Mouse (Mus musculus): ENCODE results near the gene Mtap. TPM values are rescaled to one million over a fixed set of nuclear protein-coding genes. Genes with fewer than 3 reads are reported as not detected.

The Mtap gene
- polyA plus RNA-seq, 1 experiment from 2014 or later, result 58.5 TPM

DNA sequence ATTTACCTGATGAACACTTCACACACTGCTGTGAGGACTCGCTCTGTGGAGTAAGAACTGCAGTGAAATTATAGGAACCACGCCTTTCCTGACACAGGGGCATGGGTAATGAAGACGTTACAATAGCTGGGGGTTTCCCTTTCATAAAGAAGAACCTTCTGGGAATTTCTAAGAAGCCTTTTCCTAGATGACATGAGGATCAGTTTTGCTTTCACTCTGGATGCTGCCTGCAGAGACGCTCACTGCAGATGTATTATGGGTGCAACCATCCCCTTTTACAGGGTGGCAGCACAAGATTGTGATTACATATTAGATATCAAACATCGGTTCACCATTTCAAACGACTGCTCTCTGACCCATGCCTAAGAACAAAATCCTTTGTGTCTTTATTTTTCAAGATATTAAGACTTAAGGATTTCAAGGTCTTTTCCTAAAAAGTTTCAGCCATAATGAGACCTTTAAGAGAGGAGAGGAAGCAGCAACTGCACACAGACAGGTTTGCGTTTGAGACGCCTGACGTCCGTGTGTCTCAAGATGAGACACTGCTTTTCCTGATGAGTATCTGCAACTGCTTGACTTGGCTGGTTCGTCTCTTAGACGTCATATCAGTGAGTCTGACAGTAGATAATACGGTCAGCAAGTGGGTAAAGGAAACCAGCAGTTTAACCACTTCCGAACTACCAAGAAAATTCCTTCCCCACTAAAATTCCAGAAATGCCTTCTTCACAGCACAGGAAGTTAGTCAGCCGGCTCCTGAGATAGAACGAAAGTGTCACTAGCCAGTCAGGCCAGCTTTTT is 13.3 kb upstream of the Mtap start:
- Histone ChIP-seq H3K4me2 (ENCODE audit: low read length) (peak overlapping the region; percentile 49), H3K9me3 (ENCODE audit: control insufficient read depth, low read length) (no peaks in the 10 kb centered on the region), H3K4me3 (ENCODE audit: control insufficient read depth in 1 of 2, insufficient read depth in 1 of 2, low read depth in 1 of 2, low read length in 2 of 2) (no peak overlapping the region; a peak in 1 of 4 replicates), H3K27me3 (ENCODE audit: control insufficient read depth, insufficient read depth, low read length) (no peaks in the 10 kb centered on the region), H3K9ac (ENCODE audit: low read length) (peak overlapping the region; percentile 14; the same call in 1 of the 2 replicates), H3K36me3 (ENCODE audit: control insufficient read depth, insufficient read depth, low read length) (no peaks in the 10 kb centered on the region), H3K27ac (replicated peaks in 1 of 2; ENCODE audit: control insufficient read depth in 1 of 2, insufficient read depth in 1 of 2, low read depth in 2 of 2, low read length in 2 of 2) (peak overlapping the region in 1 of 2 experiments; percentile 8; a peak in 1 of 4 replicates), H3K4me1 (ENCODE audit: control insufficient read depth in 2 of 2, insufficient read depth in 2 of 2, low read length in 2 of 2) (peaks cover 0 to 11% of the 10 kb centered on the region in 2 experiments; a peak in 1 of 4 replicates)
- ATAC-seq (ENCODE audit: insufficient number of reproducible peaks, insufficient read depth, low FRiP score, low read depth), result no peak
- WGBS, result 24% methylated on average over 16 of the region's 16 CpGs

DNA sequence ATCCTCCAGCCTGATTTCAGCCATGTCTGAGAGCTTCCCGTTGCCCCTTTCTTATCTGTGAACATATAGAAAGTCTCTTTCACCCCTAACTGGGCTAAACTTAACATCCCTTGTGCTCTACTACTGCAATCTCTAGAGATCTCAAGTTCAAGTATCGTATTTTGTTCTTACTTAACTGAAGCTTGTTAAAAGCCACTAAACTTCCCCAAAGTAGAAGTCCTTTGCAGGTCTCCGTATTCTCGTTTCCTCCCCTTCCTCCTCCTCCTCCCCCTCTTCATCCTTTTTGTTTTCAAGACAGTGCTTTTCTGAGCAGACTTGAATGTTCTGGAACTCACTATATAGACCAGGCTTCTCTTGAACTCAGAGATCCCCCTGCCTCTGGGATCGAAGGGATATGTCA is 9.2 kb upstream of the Mtap start:
- Histone ChIP-seq H3K36me3 (ENCODE audit: control insufficient read depth, insufficient read depth, low read length) (no peaks in the 10 kb centered on the region), H3K9me3 (ENCODE audit: control insufficient read depth, low read length) (no peaks in the 10 kb centered on the region), H3K4me1 (ENCODE audit: control insufficient read depth in 2 of 2, insufficient read depth in 2 of 2, low read length in 2 of 2) (peaks cover 0 to 11% of the 10 kb centered on the region in 2 experiments; a peak in 1 of 4 replicates), H3K27me3 (ENCODE audit: control insufficient read depth, insufficient read depth, low read length) (no peaks in the 10 kb centered on the region), H3K9ac (ENCODE audit: low read length) (no peak overlapping the region), H3K4me3 (ENCODE audit: control insufficient read depth in 1 of 2, insufficient read depth in 1 of 2, low read depth in 1 of 2, low read length in 2 of 2) (no peak overlapping the region), H3K4me2 (ENCODE audit: low read length) (peak overlapping the region; percentile 40), H3K27ac (replicated peaks in 1 of 2; ENCODE audit: control insufficient read depth in 1 of 2, insufficient read depth in 1 of 2, low read depth in 2 of 2, low read length in 2 of 2) (0 out of 4 replicates have a peak overlapping the region, but pooled peaks of 1 of the 2 experiments have one; percentile 0)
- ATAC-seq (ENCODE audit: insufficient number of reproducible peaks, insufficient read depth, low FRiP score, low read depth), result no peak
- 45% methylated on average over 5 of the region's 5 CpGs for WGBS

DNA sequence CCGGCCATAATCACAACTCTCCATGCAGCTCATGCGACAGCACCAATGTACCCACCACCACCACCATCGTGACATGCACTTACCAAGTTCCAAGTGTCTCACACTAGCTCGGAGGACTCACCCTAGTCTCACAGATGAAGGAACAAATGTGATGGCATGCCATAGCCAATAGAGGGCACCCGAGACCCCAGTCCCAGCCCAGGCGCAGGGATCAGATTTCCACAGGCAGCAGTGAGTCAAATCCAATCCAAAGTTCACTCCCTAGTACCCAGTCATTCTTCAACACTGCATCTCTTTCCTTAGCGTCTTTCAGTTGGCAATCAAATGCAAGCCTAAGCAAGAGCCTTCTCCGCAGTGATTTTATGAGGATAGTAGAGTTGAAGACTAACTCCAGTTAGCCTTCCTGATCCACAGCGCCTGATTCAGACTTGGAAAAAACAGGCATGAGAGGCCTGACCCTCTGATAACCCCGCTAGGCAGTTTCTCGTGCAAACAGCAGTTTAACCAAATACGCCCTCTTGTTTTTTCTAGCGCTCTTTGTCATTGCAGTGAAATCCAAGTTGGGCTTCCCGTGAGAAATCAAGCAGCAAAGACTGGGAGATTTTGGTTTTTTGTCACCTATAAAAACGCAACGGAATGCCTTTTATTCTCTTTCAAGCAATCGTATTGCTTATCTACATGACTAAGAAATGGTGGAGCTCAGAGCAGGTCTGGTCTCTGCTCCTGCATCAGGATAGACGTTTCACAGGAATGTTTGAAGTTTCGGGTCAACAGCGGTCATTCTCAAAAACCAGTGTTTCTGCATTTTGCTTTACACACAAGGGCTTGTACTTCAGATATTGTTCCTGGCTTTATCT is 8.6 kb upstream of the Mtap start:
- no peaks in the 10 kb centered on the region for H3K27me3 ChIP-seq (ENCODE audit: control insufficient read depth, insufficient read depth, low read length)
- peak overlapping the region; percentile 40 for H3K4me2 ChIP-seq (ENCODE audit: low read length)
- no peaks in the 10 kb centered on the region for H3K36me3 ChIP-seq (ENCODE audit: control insufficient read depth, insufficient read depth, low read length)
- peaks cover 0 to 11% of the 10 kb centered on the region in 2 experiments; a peak in 1 of 4 replicates for H3K4me1 ChIP-seq (ENCODE audit: control insufficient read depth in 2 of 2, insufficient read depth in 2 of 2, low read length in 2 of 2)
- WGBS, result 19% methylated on average over 20 of the region's 20 CpGs
- peak; percentile 64; the same call in 1 of the 2 replicates for ATAC-seq (ENCODE audit: insufficient number of reproducible peaks, insufficient read depth, low FRiP score, low read depth)
- no peak overlapping the region for H3K4me3 ChIP-seq (ENCODE audit: control insufficient read depth in 1 of 2, insufficient read depth in 1 of 2, low read depth in 1 of 2, low read length in 2 of 2)
- no peaks in the 10 kb centered on the region for H3K9me3 ChIP-seq (ENCODE audit: control insufficient read depth, low read length)
- H3K9ac ChIP-seq (ENCODE audit: low read length), result no peak overlapping the region
- H3K27ac ChIP-seq (replicated peaks in 1 of 2; ENCODE audit: control insufficient read depth in 1 of 2, insufficient read depth in 1 of 2, low read depth in 2 of 2, low read length in 2 of 2), result peak overlapping the region; percentile 0 to 42; a peak in 3 of 4 replicates

DNA sequence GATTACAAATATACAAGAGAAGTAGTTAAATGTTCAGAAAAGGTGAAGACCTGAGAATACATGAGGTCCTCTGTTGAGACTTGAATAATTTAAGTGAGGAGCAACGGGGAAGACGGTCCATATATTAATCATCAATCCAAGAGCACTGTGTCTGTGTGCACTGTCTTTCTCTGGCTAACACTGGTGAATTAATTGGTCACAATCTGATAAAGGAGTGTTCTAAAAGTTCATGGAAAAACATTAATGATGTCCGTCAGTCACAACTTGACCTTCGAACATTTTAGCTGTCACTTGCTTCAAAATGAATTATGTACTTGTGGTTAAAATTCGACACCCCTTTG is 8.0 kb upstream of the Mtap start:
- WGBS, result 71% methylated on average over 5 of the region's 5 CpGs
- no peak for ATAC-seq (ENCODE audit: insufficient number of reproducible peaks, insufficient read depth, low FRiP score, low read depth)
- H3K36me3 ChIP-seq (ENCODE audit: control insufficient read depth, insufficient read depth, low read length), result no peaks in the 10 kb centered on the region
- H3K27me3 ChIP-seq (ENCODE audit: control insufficient read depth, insufficient read depth, low read length), result no peaks in the 10 kb centered on the region
- H3K4me3 ChIP-seq (ENCODE audit: control insufficient read depth in 1 of 2, insufficient read depth in 1 of 2, low read depth in 1 of 2, low read length in 2 of 2), result no peak overlapping the region
- peaks cover 0 to 7% of the 10 kb centered on the region in 2 experiments; a peak in 1 of 4 replicates for H3K4me1 ChIP-seq (ENCODE audit: control insufficient read depth in 2 of 2, insufficient read depth in 2 of 2, low read length in 2 of 2)
- H3K9me3 ChIP-seq (ENCODE audit: control insufficient read depth, low read length), result no peaks in the 10 kb centered on the region
- no peak overlapping the region for H3K4me2 ChIP-seq (ENCODE audit: low read length)
- no peak overlapping the region for H3K9ac ChIP-seq (ENCODE audit: low read length)
- H3K27ac ChIP-seq (replicated peaks in 1 of 2; ENCODE audit: control insufficient read depth in 1 of 2, insufficient read depth in 1 of 2, low read depth in 2 of 2, low read length in 2 of 2), result no peak overlapping the region

DNA sequence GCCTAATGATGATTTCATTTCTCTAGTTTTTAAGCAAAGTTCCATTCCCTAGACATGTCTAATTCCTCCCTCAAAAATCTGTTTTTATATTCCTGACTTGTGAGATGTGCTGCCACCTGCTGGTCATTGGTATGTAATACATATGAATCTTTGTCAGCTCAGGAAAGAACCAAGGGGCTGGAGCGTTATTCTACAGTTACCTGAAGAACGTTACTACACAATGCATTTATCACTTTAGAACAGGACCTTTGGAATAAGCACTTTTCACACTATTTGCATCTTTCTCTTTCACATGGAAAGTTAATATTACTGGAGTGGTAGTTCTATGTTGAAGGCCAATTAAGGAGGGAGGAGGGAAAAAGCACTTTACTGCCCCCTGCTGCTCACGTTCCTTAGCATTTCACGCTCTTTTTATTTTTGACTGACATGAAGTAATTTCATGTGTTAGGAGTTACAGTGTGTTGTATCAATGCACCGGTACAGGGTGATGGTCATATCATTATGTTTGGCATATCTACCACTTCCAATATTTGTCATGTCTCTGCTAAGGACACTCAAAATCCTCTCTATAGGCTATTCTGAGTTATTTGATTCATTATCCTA is 7.5 kb upstream of the Mtap start:
- no peak overlapping the region for H3K4me3 ChIP-seq (ENCODE audit: control insufficient read depth in 1 of 2, insufficient read depth in 1 of 2, low read depth in 1 of 2, low read length in 2 of 2)
- ATAC-seq (ENCODE audit: insufficient number of reproducible peaks, insufficient read depth, low FRiP score, low read depth), result no peak
- WGBS, result 5% methylated on average over 5 of the region's 5 CpGs

DNA sequence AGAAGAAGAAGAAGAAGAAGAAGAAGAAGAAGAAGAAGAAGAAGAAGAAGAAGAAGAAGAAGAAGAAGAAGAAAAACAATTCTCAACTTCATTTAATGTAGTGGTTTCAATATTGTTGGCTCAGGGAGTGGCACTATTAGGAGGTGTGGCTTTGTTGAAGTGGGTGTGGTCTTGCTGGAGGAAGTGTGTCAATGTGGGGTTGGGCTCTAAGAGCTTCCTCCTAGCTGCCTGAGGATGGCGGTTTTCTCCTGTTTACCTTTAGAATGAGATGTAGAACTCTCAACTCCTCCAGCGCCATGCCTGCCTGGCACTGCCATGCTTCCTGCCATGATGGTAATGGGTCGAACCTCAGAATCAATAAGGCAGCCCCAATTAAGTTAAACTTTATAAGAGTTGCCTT is 5.1 kb upstream of the Mtap start:
- H3K27me3 ChIP-seq (ENCODE audit: control insufficient read depth, insufficient read depth, low read length), result no peaks in the 10 kb centered on the region
- H3K27ac ChIP-seq (replicated peaks in 1 of 2; ENCODE audit: control insufficient read depth in 1 of 2, insufficient read depth in 1 of 2, low read depth in 2 of 2, low read length in 2 of 2), result no peak overlapping the region
- no peak overlapping the region for H3K4me2 ChIP-seq (ENCODE audit: low read length)
- H3K4me3 ChIP-seq (ENCODE audit: control insufficient read depth in 1 of 2, insufficient read depth in 1 of 2, low read depth in 1 of 2, low read length in 2 of 2), result no peak overlapping the region
- H3K9ac ChIP-seq (ENCODE audit: low read length), result no peak overlapping the region
- WGBS, result 80% methylated on average over 3 of the region's 3 CpGs
- no peaks in the 10 kb centered on the region for H3K9me3 ChIP-seq (ENCODE audit: control insufficient read depth, low read length)
- no peak for ATAC-seq (ENCODE audit: insufficient number of reproducible peaks, insufficient read depth, low FRiP score, low read depth)
- peaks cover 0 to 10% of the 10 kb centered on the region in 2 experiments; a peak in 2 of 4 replicates for H3K4me1 ChIP-seq (ENCODE audit: control insufficient read depth in 2 of 2, insufficient read depth in 2 of 2, low read length in 2 of 2)
- H3K36me3 ChIP-seq (ENCODE audit: control insufficient read depth, insufficient read depth, low read length), result no peaks in the 10 kb centered on the region

More for the DNA sequence above, 7.5 kb upstream of the Mtap start:
- no peak overlapping the region for H3K9ac ChIP-seq (ENCODE audit: low read length)
- peaks cover 0 to 4% of the 10 kb centered on the region in 2 experiments; a peak in 1 of 4 replicates for H3K4me1 ChIP-seq (ENCODE audit: control insufficient read depth in 2 of 2, insufficient read depth in 2 of 2, low read length in 2 of 2)
- no peaks in the 10 kb centered on the region for H3K36me3 ChIP-seq (ENCODE audit: control insufficient read depth, insufficient read depth, low read length)
- H3K9me3 ChIP-seq (ENCODE audit: control insufficient read depth, low read length), result no peaks in the 10 kb centered on the region
- H3K4me2 ChIP-seq (ENCODE audit: low read length), result peak overlapping the region; percentile 52
- H3K27ac ChIP-seq (replicated peaks in 1 of 2; ENCODE audit: control insufficient read depth in 1 of 2, insufficient read depth in 1 of 2, low read depth in 2 of 2, low read length in 2 of 2), result no peak overlapping the region
- no peaks in the 10 kb centered on the region for H3K27me3 ChIP-seq (ENCODE audit: control insufficient read depth, insufficient read depth, low read length)

DNA sequence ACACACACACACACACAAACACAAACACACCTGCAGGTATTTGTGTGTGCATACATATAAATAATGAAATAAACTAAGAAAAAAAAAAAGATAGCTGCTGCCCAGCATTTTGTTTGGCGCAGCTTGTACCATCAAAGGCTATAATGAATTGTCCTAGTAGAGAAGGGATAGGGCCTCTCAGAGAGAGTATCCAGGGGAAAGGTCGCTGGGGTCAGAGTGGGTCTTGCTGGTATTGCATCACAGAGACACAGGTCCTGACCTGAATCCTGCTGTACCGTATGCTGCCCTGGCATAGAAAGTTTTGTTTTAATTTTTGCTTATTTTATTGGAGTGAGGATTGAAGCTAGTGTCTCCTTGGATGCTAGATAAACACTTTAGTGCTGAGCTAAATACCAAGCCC is 566 bp upstream of the Mtap start:
- H3K27me3 ChIP-seq (ENCODE audit: control insufficient read depth, insufficient read depth, low read length), result no peaks in the 10 kb centered on the region
- H3K9ac ChIP-seq (ENCODE audit: low read length), result peak overlapping the region; percentile 92
- no peak for ATAC-seq (ENCODE audit: insufficient number of reproducible peaks, insufficient read depth, low FRiP score, low read depth)
- peak overlapping the region; percentile 89 for H3K4me2 ChIP-seq (ENCODE audit: low read length)
- peaks cover 11 to 38% of the 10 kb centered on the region in 2 experiments for H3K4me1 ChIP-seq (ENCODE audit: control insufficient read depth in 2 of 2, insufficient read depth in 2 of 2, low read length in 2 of 2)
- 51% methylated on average over 3 of the region's 3 CpGs for WGBS
- peak overlapping the region in 1 of 2 experiments; percentile 98; a peak in 2 of 4 replicates for H3K4me3 ChIP-seq (ENCODE audit: control insufficient read depth in 1 of 2, insufficient read depth in 1 of 2, low read depth in 1 of 2, low read length in 2 of 2)
- H3K27ac ChIP-seq (replicated peaks in 1 of 2; ENCODE audit: control insufficient read depth in 1 of 2, insufficient read depth in 1 of 2, low read depth in 2 of 2, low read length in 2 of 2), result no peak overlapping the region
- no peaks in the 10 kb centered on the region for H3K9me3 ChIP-seq (ENCODE audit: control insufficient read depth, low read length)
- no peaks in the 10 kb centered on the region for H3K36me3 ChIP-seq (ENCODE audit: control insufficient read depth, insufficient read depth, low read length)

Data from heart, embryonic 14.5 days (tissue).